Mouse (Mus musculus): ENCODE measurements around the gene Nol9. TPM values are rescaled to one million over a fixed set of nuclear protein-coding genes. Genes with fewer than 3 reads are reported as not detected.

Nol9 gene
- total RNA-seq, 2 experiments from 2014 or later: 16.5 to 18.8 TPM

- intact Hi-C loops (cut with DNase I): no loop called here
- no peak for DNase-seq (ENCODE audit: low spot score in 2 of 2)
Observed at GRCm38 (mm10) chr4:152107493-152107892, 68.4 kb downstream of the Nol9 start.

- intact Hi-C loops (cut with DNase I): no loop called here
- peak; percentile 67 to 73 for DNase-seq (ENCODE audit: low spot score in 2 of 2)
Observed at GRCm38 (mm10) chr4:152107971-152108509, 68.9 kb downstream of the Nol9 start.

GRCm38 (mm10) chr4:152108673-152109072 is 69.6 kb downstream of the Nol9 start:
- DNase-seq (ENCODE audit: low spot score in 2 of 2): no peak
- intact Hi-C loops (cut with DNase I): no loop called here

GRCm38 (mm10) chr4:152109509-152109908 is 70.4 kb downstream of the Nol9 start:
- no peak for DNase-seq (ENCODE audit: low spot score in 2 of 2)
- intact Hi-C loops (cut with DNase I): no loop called here

- no peak for DNase-seq (ENCODE audit: low spot score in 2 of 2)
- intact Hi-C loops (cut with DNase I): no loop called here
Observed at GRCm38 (mm10) chr4:152110689-152111088, 71.6 kb downstream of the Nol9 start.

Other genes with a start within 250 kb of the Nol9 start
- gene Camta1, start 177.4 kb upstream of the Nol9 start, total RNA-seq (2021): 100 to 1,000 TPM; 193 to 222 TPM
- 10 to 100 TPM; 61.6 to 62.3 TPM for gene Dnajc11, start 105.6 kb upstream of the Nol9 start, total RNA-seq (2021)
- gene Thap3, start 50.3 kb upstream of the Nol9 start, total RNA-seq (2021): 10 to 100 TPM; 16.5 to 20.4 TPM
- 10 to 100 TPM; 13.1 to 13.9 TPM for gene Phf13, start 43.1 kb upstream of the Nol9 start, total RNA-seq (2021)
- gene Klhl21, start 30.5 kb upstream of the Nol9 start, total RNA-seq (2021): 10 to 100 TPM; 13.5 to 16.4 TPM
- 10 to 100 TPM; 13.6 to 15.5 TPM for gene Zbtb48, start 11.7 kb upstream of the Nol9 start, total RNA-seq (2021)
- under 1 TPM; 0.37 to 0.76 TPM for gene Tas1r1, start 753 bp upstream of the Nol9 start, total RNA-seq (2021)
- gene Plekhg5, start 33.2 kb downstream of the Nol9 start, total RNA-seq (2021): 10 to 100 TPM; 72.1 to 93.5 TPM
- gene Tnfrsf25, start 76.6 kb downstream of the Nol9 start, total RNA-seq (2021): 10 to 100 TPM; 13.5 to 18.0 TPM
- gene Espn, start 113.0 kb downstream of the Nol9 start, total RNA-seq (2021): 1 to 10 TPM in 1 of 2 experiments, under 1 TPM in 1; 0.73 to 1.2 TPM
- not detected for gene Hes2, start 119.5 kb downstream of the Nol9 start, total RNA-seq (2021)
- gene Acot7, start 138.8 kb downstream of the Nol9 start, total RNA-seq (2021): 100 to 1,000 TPM; 308 to 337 TPM
- gene Gpr153, start 234.9 kb downstream of the Nol9 start, total RNA-seq (2021): 10 to 100 TPM; 26.8 to 37.1 TPM